Mouse (Mus musculus) stomach, postnatal 0 days (tissue): ENCODE data around the gene Nckipsd.

Experiments used
- CTCF ChIP-seq: IDR thresholded peaks from 2 replicates; pipeline ENCODE4 v1.5.1; 2016; ENCODE audit warnings: antibody characterized with exemption, low read depth, mild to moderate bottlenecking, moderate library complexity
- EP300 ChIP-seq: optimal IDR thresholded peaks from 2 replicates; pipeline ENCODE3; 2016; ENCODE audit warnings: antibody characterized with exemption

- TF ChIP-seq CTCF: no peak
- TF ChIP-seq EP300: no peak
Observed at GRCm38 (mm10) chr9:108852976-108853375, 44.8 kb downstream of the Nckipsd start, which contains the start of gene Slc26a6.
